Mouse (Mus musculus) heart, postnatal 0 days (tissue): Measurements from ENCODE around the gene Alg12.

Source experiments
- CTCF ChIP-seq: IDR thresholded peaks from 2 replicates; pipeline ENCODE4 v1.5.1; 2016; ENCODE audit warnings: antibody characterized with exemption, control low read depth, low read depth
- EP300 ChIP-seq: IDR thresholded peaks from 2 replicates; pipeline ENCODE4 v1.6.1; 2016; ENCODE audit warnings: antibody characterized with exemption, low read depth

- TF ChIP-seq EP300, result no peak
- no peak for TF ChIP-seq CTCF
These were observed 47.8 kb upstream of the Alg12 start for GRCm38 (mm10) chr15:88866934-88867356.
